Mouse (Mus musculus) small intestine, adult 2 months (tissue): ENCODE data around the gene Trpm3.

Experiments used
- CTCF ChIP-seq: fragments of 200-500 bp; IDR thresholded peaks from 2 replicates; pipeline ENCODE4 v1.5.1; 2012; ENCODE audit warnings: low read depth, mild to moderate bottlenecking, control low read depth, inconsistent platforms, low read length, moderate library complexity, mixed read lengths; ENCODE audit not compliant: insufficient replicate concordance, insufficient read length; ENCODE audit errors: extremely low read depth
- POLR2A ChIP-seq: fragments of 200-500 bp; IDR thresholded peaks from 2 replicates; pipeline ENCODE4 v1.6.1; 2012; ENCODE audit warnings: low read depth, mild to moderate bottlenecking, control low read depth, inconsistent platforms, low read length, moderate library complexity

DNA sequence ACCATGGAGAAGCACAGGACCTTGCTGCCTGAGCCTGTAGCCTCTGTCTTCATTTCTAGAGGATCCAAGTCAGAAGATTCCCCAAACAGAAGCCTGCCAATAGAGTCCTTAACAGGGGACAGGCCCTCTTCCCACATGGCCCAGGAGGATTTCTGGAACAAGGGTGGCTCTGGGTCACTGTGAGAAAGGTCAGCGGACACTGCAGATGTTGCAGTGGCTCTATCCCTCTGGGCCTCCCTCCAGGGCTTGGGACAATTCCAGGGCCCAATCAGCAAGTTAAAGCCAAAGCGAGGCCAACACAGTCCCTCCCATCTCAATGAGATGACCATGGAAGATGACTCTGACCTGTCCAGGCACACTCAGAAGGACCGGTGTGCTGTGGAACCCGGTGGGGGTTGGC lies 896.1 kb downstream of the Trpm3 start:
- TF ChIP-seq POLR2A (no peak), CTCF (no peak)
